Mouse (Mus musculus): ENCODE measurements around the gene Cbx7.

- TF ChIP-seq POLR2A (IDR thresholded peaks at IDR 0.05; ENCODE audit: low read depth, low read length) (no peak), CTCF (conservative IDR thresholded peaks at IDR 0.05; ENCODE audit: insufficient read depth, insufficient read length, low read depth, low read length) (no peak)
Measured at GRCm38 (mm10) chr15:79994566-79994965, 23.6 kb upstream of the Cbx7 start.

Measured in kidney, adult 2 months (tissue).